Mouse (Mus musculus) right cerebral cortex, postnatal 10 days (tissue): ENCODE results near the gene Ptgs2.

ENCODE experiments used
- DNase-seq, 2 experiments: peaks; one replicate each; pipeline ENCODE4 v3.0.0; 2021; ENCODE audit warnings: low spot score in 2 of 2

The Ptgs2 gene

GRCm38 (mm10) chr1:150099790-150100333 lies at the start of gene Ptgs2:
Gene Ptgs2 (plus strand): TSS chr1:150100031.
- DNase-seq: peak; percentile 56 to 62

DNA sequence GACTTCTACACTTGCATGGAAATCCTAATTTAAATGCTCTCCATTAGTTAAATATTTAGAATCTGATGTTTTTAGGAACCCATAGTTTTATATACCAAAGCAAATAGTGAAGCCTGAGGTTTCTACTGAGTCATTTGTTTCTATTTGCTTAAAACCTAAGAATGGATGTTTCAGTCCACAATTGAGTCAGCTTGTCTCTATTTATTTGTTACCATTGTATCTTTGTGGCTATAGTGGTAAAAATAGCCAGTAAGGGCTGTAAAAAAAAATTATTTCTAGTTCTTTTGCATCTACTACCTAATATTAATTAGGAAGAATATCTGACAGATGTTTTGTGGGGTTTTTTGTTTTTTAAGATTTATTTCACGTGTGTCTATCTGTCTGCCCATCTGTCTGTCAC lies 49.6 kb upstream of the Ptgs2 start:
- no peak for DNase-seq

- no peak for DNase-seq
Measured at GRCm38 (mm10) chr1:150065684-150066083, 34.1 kb upstream of the Ptgs2 start.

DNA sequence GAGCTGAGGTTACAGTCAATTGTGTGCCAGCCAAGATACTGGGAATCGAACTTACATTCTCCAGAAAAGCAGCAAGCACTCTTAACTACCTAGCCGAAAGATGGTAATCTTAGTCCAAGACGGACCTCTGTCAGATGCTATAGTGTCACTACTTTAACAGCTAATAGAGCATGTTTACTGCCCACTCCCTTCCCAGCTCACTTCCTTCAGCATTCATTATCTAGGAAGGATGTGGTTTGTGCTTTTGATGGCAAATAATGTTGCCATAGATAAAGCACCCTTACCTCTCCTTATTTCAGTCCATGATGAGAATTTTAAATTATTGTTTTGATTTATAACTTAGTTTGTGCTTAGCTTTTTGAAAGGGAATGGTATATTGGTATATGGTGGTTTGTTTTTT lies 27.0 kb upstream of the Ptgs2 start:
- no peak for DNase-seq

GRCm38 (mm10) chr1:150074609-150075008 lies 25.2 kb upstream of the Ptgs2 start:
- no peak for DNase-seq

- peak; percentile 20 to 42 for DNase-seq
Measured at GRCm38 (mm10) chr1:150089040-150089692, 10.7 kb upstream of the Ptgs2 start.

DNA sequence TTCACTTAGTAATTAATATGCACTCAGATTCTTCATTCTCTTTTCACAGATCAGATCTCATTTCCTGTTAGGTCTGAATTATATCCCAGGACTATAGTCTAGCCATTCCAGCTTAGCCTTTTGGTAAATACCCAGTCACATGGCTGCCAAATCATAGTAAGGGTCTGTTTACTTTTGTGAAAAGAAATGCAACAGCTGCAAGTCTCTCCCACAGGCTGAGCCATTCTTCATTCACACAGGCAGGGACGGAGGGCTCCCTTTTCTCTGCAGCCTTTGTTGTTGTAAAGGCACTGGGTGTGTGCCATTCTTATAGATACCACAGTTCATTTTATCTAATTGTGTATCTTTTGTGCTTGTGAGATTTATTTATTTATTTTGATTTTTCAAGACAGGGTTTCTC lies 9.6 kb upstream of the Ptgs2 start:
- no peak for DNase-seq

GRCm38 (mm10) chr1:150097036-150097435 lies 2.8 kb upstream of the Ptgs2 start:
- DNase-seq: no peak

DNA sequence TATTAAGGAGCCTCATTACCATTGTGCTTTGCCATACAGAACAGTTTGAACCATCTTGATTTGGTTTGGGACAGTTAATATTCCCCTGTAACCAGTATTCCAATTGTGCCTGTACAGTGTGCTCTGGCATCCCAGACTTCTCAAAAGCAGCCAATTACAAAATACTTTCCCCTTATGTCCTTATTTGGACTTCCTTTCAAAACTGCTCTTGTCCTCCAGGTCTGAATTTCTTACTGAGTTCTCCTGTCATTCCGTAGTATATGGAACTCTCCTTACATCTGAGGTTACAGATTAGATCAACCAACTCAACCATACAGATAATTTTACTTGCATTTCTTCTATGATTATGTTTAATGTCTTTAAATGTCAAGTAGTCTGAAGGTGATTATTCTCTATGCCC lies 2.1 kb upstream of the Ptgs2 start:
- no peak for DNase-seq

GRCm38 (mm10) chr1:150099374-150099773 lies 457 bp upstream of the Ptgs2 start:
- no peak for DNase-seq

- DNase-seq: no peak
Measured at GRCm38 (mm10) chr1:150104228-150104720, 4.4 kb downstream of the Ptgs2 start.

GRCm38 (mm10) chr1:150106736-150107135 lies 6.9 kb downstream of the Ptgs2 start:
- no peak for DNase-seq

DNA sequence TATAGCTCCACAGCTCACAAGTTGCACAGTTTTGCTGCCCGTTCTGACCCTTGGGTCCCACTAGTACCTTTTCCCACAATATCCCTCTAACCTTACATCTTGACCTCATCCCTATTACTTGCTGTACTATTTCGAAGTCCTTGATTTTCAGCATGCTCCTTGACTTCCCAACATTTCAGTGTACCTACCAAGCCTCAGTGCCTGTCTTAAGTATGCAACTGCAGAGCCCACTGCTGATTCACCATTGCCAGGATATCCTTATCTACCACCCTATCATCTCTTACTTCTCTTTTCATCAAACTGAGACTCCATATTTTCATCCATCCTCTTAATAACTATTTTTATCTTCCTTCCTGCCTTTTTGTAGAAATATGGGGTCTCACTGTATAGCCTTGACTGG lies 9.8 kb downstream of the Ptgs2 start:
- DNase-seq: no peak

DNA sequence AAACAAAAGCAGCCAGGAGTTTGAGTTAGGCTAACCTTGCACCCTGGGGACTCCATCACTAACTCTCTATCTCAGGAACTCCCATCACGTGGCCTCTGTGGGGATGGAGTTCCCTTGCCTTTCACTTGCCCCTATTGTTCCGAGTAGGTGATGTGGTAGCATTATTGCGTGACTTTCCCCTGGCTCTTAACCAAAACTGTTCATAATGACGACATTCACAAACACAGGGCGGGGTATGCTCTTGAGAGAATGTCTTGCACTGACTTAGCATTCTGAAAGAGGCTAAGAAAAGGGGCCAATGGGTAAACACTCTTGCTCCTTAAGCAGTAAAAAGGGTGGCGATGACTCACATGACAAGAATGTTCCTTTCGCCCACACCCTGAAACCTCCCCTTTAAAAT lies 15.5 kb downstream of the Ptgs2 start:
- DNase-seq: no peak

DNA sequence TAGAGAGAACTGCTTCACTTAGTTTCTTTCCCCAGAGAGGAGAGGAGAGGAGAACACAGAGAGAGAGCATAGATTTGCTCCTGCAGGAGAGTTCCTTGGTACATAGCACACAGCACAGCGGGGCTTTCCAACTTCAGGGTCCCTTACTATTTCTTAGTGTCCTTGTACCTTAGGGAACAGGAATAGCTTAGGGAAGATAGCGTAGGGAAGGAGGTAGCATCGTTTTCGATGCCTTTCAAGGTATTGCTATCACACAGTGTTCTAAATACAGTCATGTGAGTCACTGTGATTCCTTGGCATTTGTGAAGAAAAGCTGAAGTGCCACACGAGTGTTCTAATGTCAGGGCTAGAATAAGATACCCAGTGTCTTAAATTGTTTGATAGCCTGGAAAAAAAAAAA lies 18.5 kb downstream of the Ptgs2 start:
- DNase-seq: no peak

DNA sequence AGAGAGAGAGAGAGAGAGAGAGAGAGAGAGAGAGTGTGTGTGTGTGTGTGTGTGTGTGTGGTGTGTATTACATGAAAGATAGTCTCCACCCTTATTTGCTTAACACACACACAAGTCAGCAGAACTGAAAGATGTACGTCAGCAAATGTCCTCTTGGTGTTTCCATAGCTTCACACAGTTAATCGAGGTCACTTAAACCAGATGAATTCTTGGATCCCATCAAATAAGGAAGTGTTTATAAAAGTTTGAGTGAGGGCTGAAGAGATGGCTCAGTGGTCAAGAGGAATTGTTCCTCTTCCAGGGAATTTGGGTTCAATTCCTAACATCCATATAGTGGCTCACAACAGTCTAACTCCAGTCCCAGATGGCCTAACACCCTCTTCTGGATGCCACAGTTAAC lies 25.7 kb downstream of the Ptgs2 start:
- DNase-seq: no peak

DNA sequence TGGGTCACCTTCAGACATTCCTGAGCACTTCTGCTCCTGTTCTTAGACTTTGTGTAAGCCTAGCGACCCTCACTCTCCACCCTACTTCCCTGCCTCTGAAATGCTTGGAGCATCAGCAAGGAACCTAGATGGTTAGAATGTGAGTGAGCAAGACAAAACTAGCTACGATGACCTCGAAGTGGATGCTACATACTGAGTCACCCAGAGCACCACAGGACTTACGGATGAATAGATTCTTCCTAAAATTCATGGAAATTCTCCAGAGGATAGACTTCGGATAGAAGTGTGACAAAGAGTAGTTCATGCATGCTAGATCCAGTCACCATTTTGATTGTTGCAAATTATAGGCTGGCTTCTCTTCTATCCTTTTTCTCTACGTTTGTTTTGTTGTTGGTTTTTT lies 30.2 kb downstream of the Ptgs2 start:
- DNase-seq: no peak

DNA sequence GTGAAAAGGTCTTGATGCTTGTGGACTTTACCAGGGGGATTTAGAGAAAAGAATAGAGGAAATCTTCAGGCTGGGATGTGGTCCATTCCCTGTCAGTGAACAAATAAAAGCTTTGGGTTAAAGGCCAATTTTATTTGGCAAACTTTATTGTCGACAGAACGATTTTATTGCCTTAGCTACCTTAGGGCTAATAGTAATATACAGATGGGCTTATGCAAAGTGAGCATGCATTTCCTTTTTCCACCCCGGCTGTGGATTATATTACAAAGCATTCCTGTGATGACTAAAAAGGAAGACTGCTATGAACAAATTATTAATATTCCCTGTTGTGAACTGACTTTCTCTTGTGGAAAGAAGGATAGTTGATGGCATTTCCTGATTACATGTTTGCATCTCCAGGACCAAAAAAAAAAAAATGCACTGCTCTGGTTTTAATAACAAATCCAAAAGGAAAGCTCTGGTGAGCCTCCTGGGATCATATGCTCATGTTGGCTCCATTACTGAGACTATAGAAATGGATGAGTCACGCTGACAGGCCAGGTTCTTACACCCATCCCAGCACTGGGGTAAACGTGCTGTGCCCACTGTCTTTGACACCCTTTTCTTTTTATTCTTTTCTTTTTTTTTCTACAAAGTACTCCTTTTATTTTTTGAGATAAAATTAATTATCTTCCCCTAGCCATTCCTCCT lies 30.9 kb downstream of the Ptgs2 start:
- no peak for DNase-seq

- no peak for DNase-seq
Measured at GRCm38 (mm10) chr1:150135350-150135749, 35.5 kb downstream of the Ptgs2 start.

- no peak for DNase-seq
Measured at GRCm38 (mm10) chr1:150139730-150140129, 39.9 kb downstream of the Ptgs2 start.

DNA sequence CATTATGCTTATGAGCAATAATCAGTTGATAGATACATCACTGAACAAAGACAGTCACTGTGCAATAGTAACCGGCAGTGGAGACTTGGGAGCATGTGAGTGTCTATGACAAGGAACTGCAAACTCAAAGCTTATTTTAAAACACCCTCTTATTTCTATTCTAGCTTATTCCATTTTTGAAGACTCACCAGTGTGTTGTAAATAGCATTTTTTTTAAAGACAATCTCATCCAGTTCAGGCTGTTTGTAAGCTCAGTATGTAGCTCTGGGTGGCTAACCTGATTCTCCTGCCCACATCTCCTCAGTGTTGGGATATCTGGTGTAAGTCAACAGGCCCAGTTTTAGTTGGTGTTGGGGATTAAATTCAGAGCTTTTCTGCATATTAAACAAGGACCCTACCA lies 42.1 kb downstream of the Ptgs2 start:
- no peak for DNase-seq

DNA sequence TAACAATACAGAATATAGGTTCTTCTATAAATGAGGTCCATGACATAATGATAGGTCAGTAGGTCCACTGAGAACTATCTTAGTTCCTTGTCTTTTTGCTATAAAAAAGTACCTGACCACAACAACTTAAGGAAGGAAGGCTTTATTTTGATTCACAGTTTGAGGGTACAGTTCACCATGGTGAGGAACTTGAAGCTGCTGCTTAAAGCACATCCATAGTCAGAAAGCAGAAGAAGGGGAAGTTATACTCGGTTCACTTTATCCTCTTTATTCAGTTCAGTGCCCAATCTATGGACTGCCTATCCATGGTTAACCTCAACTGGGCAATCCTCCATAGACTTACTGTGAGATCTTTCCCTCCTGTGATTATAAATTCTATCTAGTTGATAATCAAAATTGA lies 43.7 kb downstream of the Ptgs2 start:
- no peak for DNase-seq

GRCm38 (mm10) chr1:150145049-150145448 lies 45.2 kb downstream of the Ptgs2 start:
- no peak for DNase-seq
